Mouse (Mus musculus) granulocyte monocyte progenitor cell, adult 5-6 weeks (primary cell): ENCODE data around the gene Trim52. TPM values are rescaled to one million over a fixed set of nuclear protein-coding genes. Genes with fewer than 3 reads are reported as not detected.

Source experiments
- ATAC-seq: replicated peaks from 2 replicates; pipeline ENCODE4 v1.8.0; 2016; ENCODE audit warnings: mild to moderate bottlenecking, moderate TSS enrichment, inconsistent platforms; ENCODE audit not compliant: poor library complexity, severe bottlenecking
- total RNA-seq, 2 experiments: library from RNA; stranded (forward) in 1 of 2; stranded (reverse) in 1 of 2; fragments of 200-712, 200-1000 nt in 1 of 2; fragments of >200 nt in 1 of 2; fragmentation: Nextera tagmentation in 1 of 2; gene quantifications; 2 replicates each; pipeline ENCODE4 v1.2.3; 2014 to 2017

Trim52 gene
- total RNA-seq, 2 experiments from 2014 or later, result not detected

GRCm38 (mm10) chr14:106183985-106184384, 78.0 kb downstream of the Trim52 start:
- ATAC-seq, result no peak

Other genes with a start within 250 kb of the Trim52 start
- gene Spry2, start 209.4 kb upstream of the Trim52 start, total RNA-seq (2014; fragmentation: Nextera tagmentation), result 7.9 and 9.1 TPM in 2 replicates
- gene Spry2, start 209.4 kb upstream of the Trim52 start, total RNA-seq (2017), result 6.8 and 9.3 TPM in 2 replicates